Mouse (Mus musculus) midbrain, postnatal 0 days (tissue): Measurements from ENCODE around the gene Wwc2. TPM values are rescaled to one million over a fixed set of nuclear protein-coding genes. Genes with fewer than 3 reads are reported as not detected.

Source experiments
- ATAC-seq: fragments of 200-750 bp; cut with Nextera tagmentation; 2 replicates; pipeline ENCODE4 v1.8.0; 2017; ENCODE audit warnings: moderate number of reproducible peaks, mild to moderate bottlenecking, moderate TSS enrichment, moderate library complexity; ENCODE audit not compliant: low FRiP score
- DNase-seq: peaks from one replicate; pipeline ENCODE4 v3.0.0-alpha.2; 2015; ENCODE audit warnings: low spot score
- H3K27ac ChIP-seq: fragments of 300-500 bp; sonication (generic); 2 replicates; pipeline ENCODE4 v1.5.1; 2014; ENCODE audit warnings: low read depth, mild to moderate bottlenecking, low read length, mixed read lengths
- H3K27me3 ChIP-seq: fragments of 300-500 bp; sonication (generic); 2 replicates; pipeline ENCODE4 v1.6.1; 2014; ENCODE audit warnings: low read length, control low read depth, mixed read lengths; ENCODE audit not compliant: insufficient read depth
- H3K36me3 ChIP-seq: fragments of 300-500 bp; sonication (generic); 2 replicates; pipeline ENCODE4 v1.6.1; 2014; ENCODE audit warnings: low read length, control low read depth, mixed read lengths; ENCODE audit not compliant: insufficient read depth
- H3K4me1 ChIP-seq: fragments of 300-500 bp; sonication (generic); 2 replicates; pipeline ENCODE4 v1.6.1; 2014; ENCODE audit warnings: mild to moderate bottlenecking, control low read depth, antibody characterized with exemption, low read length, mixed read lengths; ENCODE audit not compliant: insufficient read depth
- H3K4me2 ChIP-seq: fragments of 300-500 bp; sonication (generic); 2 replicates; pipeline ENCODE4 v1.6.1; 2014; ENCODE audit warnings: low read depth, mild to moderate bottlenecking, low read length, mixed read lengths; ENCODE audit not compliant: poor library complexity, severe bottlenecking
- H3K4me3 ChIP-seq: fragments of 300-500 bp; sonication (generic); 2 replicates; pipeline ENCODE4 v1.5.1; 2014; ENCODE audit warnings: low read depth, mild to moderate bottlenecking, low read length, moderate library complexity
- H3K9ac ChIP-seq: fragments of 300-500 bp; sonication (generic); replicated peaks from 2 replicates; pipeline ENCODE4 v1.6.1; 2014; ENCODE audit warnings: mild to moderate bottlenecking, low read length, moderate library complexity, mixed read lengths; ENCODE audit not compliant: poor library complexity, severe bottlenecking
- H3K9me3 ChIP-seq: fragments of 300-500 bp; sonication (generic); 2 replicates; pipeline ENCODE4 v1.6.1; 2016; ENCODE audit warnings: low read length, control low read depth
- CTCF ChIP-seq: IDR thresholded peaks from 2 replicates; pipeline ENCODE4 v1.5.1; 2016; ENCODE audit warnings: antibody characterized with exemption, mild to moderate bottlenecking
- WGBS: fragments of 180-500 bp; shearing (Covaris S2); extraction: QIAGEN DNeasy Blood & Tissue Kit; methylation state at CpG from one replicate; pipeline ENCODE4 v1.1.7; 2014; 5-methylcytosine and 5-hydroxymethylcytosine counted together
- polyA plus RNA-seq: library from polyadenylated mRNA; unstranded; fragments of >200 nt; fragmentation: Nextera tagmentation; extraction: Ambion mirVana; gene quantifications from 2 replicates; pipeline ENCODE4 v1.2.1, GENCODE M21; 2015
- total RNA-seq: library from RNA; depleted of rRNA; stranded (reverse); fragments of >200 nt; gene quantifications from 2 replicates; pipeline ENCODE4 v1.2.3, GENCODE M21; 2014

The Wwc2 gene
- total and polyA plus RNA-seq, 2 experiments from 2014 or later: 4.5 to 9.6 TPM

- DNase-seq (no peak), ATAC-seq (no peak)
- 68% methylated on average over 13 of the region's 13 CpGs for WGBS
- no peak overlapping the region for H3K9ac ChIP-seq
- H3K4me1 ChIP-seq: no peaks in the 10 kb centered on the region
- no peaks in the 10 kb centered on the region for H3K27me3 ChIP-seq
- no peaks in the 10 kb centered on the region for H3K36me3 ChIP-seq
- H3K4me3 ChIP-seq: no peak overlapping the region
- no peak for TF ChIP-seq CTCF
- H3K27ac ChIP-seq: no peak overlapping the region
- H3K9me3 ChIP-seq: no peaks in the 10 kb centered on the region
- no peak overlapping the region for H3K4me2 ChIP-seq
These were observed 116.1 kb downstream of the Wwc2 start for GRCm38 (mm10) chr8:47874497-47875178.

- Histone ChIP-seq H3K36me3 (0 out of 2 replicates have a peak, but pooled peaks cover 8% of the 10 kb centered on the region), H3K4me2 (no peak overlapping the region), H3K27ac (no peak overlapping the region), H3K27me3 (no peaks in the 10 kb centered on the region), H3K9ac (no peak overlapping the region), H3K9me3 (no peaks in the 10 kb centered on the region), H3K4me3 (no peak overlapping the region), H3K4me1 (no peaks in the 10 kb centered on the region)
- DNase-seq (peak; percentile 76), ATAC-seq (peak; percentile 70)
- 53% methylated on average over 13 of the region's 13 CpGs for WGBS
- peak; percentile 99 for TF ChIP-seq CTCF
These were observed 118.2 kb downstream of the Wwc2 start for GRCm38 (mm10) chr8:47872361-47873107.

GRCm38 (mm10) chr8:47867067-47867466, 123.7 kb downstream of the Wwc2 start:
- no peak overlapping the region for H3K4me2 ChIP-seq
- peak; percentile 98 for TF ChIP-seq CTCF
- H3K9me3 ChIP-seq: no peaks in the 10 kb centered on the region
- ATAC-seq: peak; percentile 55; the same call in 1 of the 2 replicates
- peak; percentile 86 for DNase-seq
- H3K27me3 ChIP-seq: no peaks in the 10 kb centered on the region
- peaks cover 16% of the 10 kb centered on the region; the same call in 1 of the 2 replicates for H3K36me3 ChIP-seq
- 22% methylated on average over 8 of the region's 8 CpGs for WGBS
- H3K4me1 ChIP-seq: no peaks in the 10 kb centered on the region
- no peak overlapping the region for H3K9ac ChIP-seq
- H3K27ac ChIP-seq: no peak overlapping the region
- no peak overlapping the region for H3K4me3 ChIP-seq

GRCm38 (mm10) chr8:47866568-47866967, 124.2 kb downstream of the Wwc2 start:
- H3K4me3 ChIP-seq: no peak overlapping the region
- 82% methylated on average over 8 of the region's 8 CpGs for WGBS

GRCm38 (mm10) chr8:47859259-47859658, 131.5 kb downstream of the Wwc2 start:
- no peaks in the 10 kb centered on the region for H3K27me3 ChIP-seq
- ATAC-seq: no peak
- H3K9ac ChIP-seq: no peak overlapping the region
- H3K4me3 ChIP-seq: no peak overlapping the region
- no peaks in the 10 kb centered on the region for H3K4me1 ChIP-seq
- no peak for TF ChIP-seq CTCF
- DNase-seq: no peak
- H3K36me3 ChIP-seq: peaks cover 10% of the 10 kb centered on the region
- H3K9me3 ChIP-seq: no peaks in the 10 kb centered on the region
- WGBS: 75% methylated on average over 12 of the region's 12 CpGs
- H3K4me2 ChIP-seq: no peak overlapping the region
- no peak overlapping the region for H3K27ac ChIP-seq

More at GRCm38 (mm10) chr8:47866568-47866967, 124.2 kb downstream of the Wwc2 start:
- no peak for TF ChIP-seq CTCF
- DNase-seq (no peak), ATAC-seq (no peak)
- no peak overlapping the region for H3K9ac ChIP-seq
- H3K27ac ChIP-seq: no peak overlapping the region
- H3K36me3 ChIP-seq: peaks cover 16% of the 10 kb centered on the region; the same call in 1 of the 2 replicates
- no peaks in the 10 kb centered on the region for H3K4me1 ChIP-seq
- no peaks in the 10 kb centered on the region for H3K9me3 ChIP-seq
- H3K27me3 ChIP-seq: no peaks in the 10 kb centered on the region
- no peak overlapping the region for H3K4me2 ChIP-seq

- Histone ChIP-seq H3K4me3 (no peak overlapping the region), H3K4me2 (no peak overlapping the region), H3K27me3 (no peaks in the 10 kb centered on the region), H3K4me1 (no peaks in the 10 kb centered on the region), H3K36me3 (peaks cover 7% of the 10 kb centered on the region), H3K9me3 (no peaks in the 10 kb centered on the region), H3K9ac (no peak overlapping the region), H3K27ac (no peak overlapping the region)
- ATAC-seq: no peak
- DNase-seq: no peak
- WGBS: 79% methylated on average over 5 of the region's 5 CpGs
- TF ChIP-seq CTCF: no peak
These were observed 137.4 kb downstream of the Wwc2 start for GRCm38 (mm10) chr8:47853356-47853755.
